Mouse (Mus musculus): ENCODE results near the gene Ccr3. TPM values are rescaled to one million over a fixed set of nuclear protein-coding genes. Genes with fewer than 3 reads are reported as not detected.
"Not testable (repeated sequence)": the region's sequence is repeated elsewhere in the genome, so short reads cannot be mapped to it uniquely, and the experiment has no call there.

Ccr3 gene
- not detected in 2 replicates for total RNA-seq (2012; rRNA removed)

DNA sequence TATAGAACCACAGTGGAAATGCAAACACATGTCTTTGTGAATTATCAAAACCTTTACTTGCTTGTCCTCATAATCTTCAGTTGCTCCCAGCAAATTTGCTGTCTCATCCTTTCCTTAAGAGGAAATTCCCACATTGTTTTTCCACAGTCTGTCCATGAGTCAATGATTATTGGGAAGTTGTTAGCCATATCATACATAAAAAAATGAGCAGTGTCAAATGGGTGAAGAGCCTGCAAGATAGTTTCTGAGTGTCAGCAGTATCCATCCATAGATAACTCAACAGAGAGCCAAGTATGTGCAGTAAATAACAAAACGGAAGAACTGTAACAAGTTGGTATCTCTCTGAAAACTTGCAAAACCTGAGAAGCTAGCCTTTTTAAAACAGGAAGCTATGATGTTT, at the start of gene Ccr3:
Ccr3 (plus strand) TSS at position 301 of the 400 bp plus-strand sequence.
- no peak within 1 kb of the TSS for H3K9ac ChIP-seq (ENCODE audit: insufficient read depth, low read depth, low read length, poor library complexity, severe bottlenecking)
- H3K4me1 ChIP-seq (ENCODE audit: control insufficient read depth in 2 of 2, insufficient read depth in 2 of 2, low read length in 2 of 2, poor library complexity in 1 of 2), result no peaks in the 10 kb centered on the region
- no peak within 1 kb of the TSS for H3K27ac ChIP-seq (ENCODE audit: insufficient read depth, low read depth, low read length, poor library complexity, severe bottlenecking)
- TF ChIP-seq ZNF384 (IDR thresholded peaks at IDR 0.05; ENCODE audit: low read depth, low read length), result no peak
- H3K9me3 ChIP-seq (ENCODE audit: control insufficient read depth, insufficient read depth, low read depth, low read length), result no peaks in the 10 kb centered on the region
- H3K4me3 ChIP-seq (ENCODE audit: insufficient read depth in 1 of 2, low read depth in 1 of 2, low read length in 2 of 2, poor library complexity in 1 of 2, severe bottlenecking in 1 of 2), result no peak within 1 kb of the TSS
- H3K36me3 ChIP-seq (ENCODE audit: control insufficient read depth, insufficient read depth, low read length, poor library complexity, severe bottlenecking), result no peaks in the 10 kb centered on the region
- DNase-seq (ENCODE audit: low read depth, low spot score), result no peak
- in situ Hi-C loops (cut with MboI; ENCODE audit: low sequenced_read_pairs in 2 of 2, unreplicated experiment in 2 of 2), result no loop called here

- TF ChIP-seq ZNF384 (IDR thresholded peaks at IDR 0.05; ENCODE audit: low read depth, low read length), result no peak
- no peak for TF ChIP-seq ZC3H11A (IDR thresholded peaks at IDR 0.05; ENCODE audit: borderline replicate concordance, low read depth, low read length)
- no peak for TF ChIP-seq CHD2 (IDR thresholded peaks at IDR 0.05; ENCODE audit: low read depth, low read length)
- TF ChIP-seq HCFC1 (IDR thresholded peaks at IDR 0.05; ENCODE audit: borderline replicate concordance, insufficient read depth, low read length), result no peak
- Histone ChIP-seq H3K9ac (ENCODE audit: insufficient read depth, low read depth, low read length, poor library complexity, severe bottlenecking) (no peak overlapping the region), H3K9me3 (ENCODE audit: control insufficient read depth, insufficient read depth, low read depth, low read length) (no peaks in the 10 kb centered on the region), H3K4me3 (ENCODE audit: insufficient read depth in 1 of 2, low read depth in 1 of 2, low read length in 2 of 2, poor library complexity in 1 of 2, severe bottlenecking in 1 of 2) (no peak overlapping the region), H3K4me1 (ENCODE audit: control insufficient read depth in 2 of 2, insufficient read depth in 2 of 2, low read length in 2 of 2, poor library complexity in 1 of 2) (no peaks in the 10 kb centered on the region), H3K36me3 (ENCODE audit: control insufficient read depth, insufficient read depth, low read length, poor library complexity, severe bottlenecking) (no peaks in the 10 kb centered on the region), H3K27ac (ENCODE audit: insufficient read depth, low read depth, low read length, poor library complexity, severe bottlenecking) (no peak overlapping the region)
- in situ Hi-C loops (cut with MboI; ENCODE audit: low sequenced_read_pairs in 2 of 2, unreplicated experiment in 2 of 2), result no loop called here
- DNase-seq (ENCODE audit: low read depth, low spot score), result no peak
Observed at GRCm38 (mm10) chr9:123975630-123976029, 46.1 kb upstream of the Ccr3 start.

GRCm38 (mm10) chr9:123976876-123977663, 44.7 kb upstream of the Ccr3 start:
- Histone ChIP-seq H3K4me3 (ENCODE audit: insufficient read depth in 1 of 2, low read depth in 1 of 2, low read length in 2 of 2, poor library complexity in 1 of 2, severe bottlenecking in 1 of 2) (no peak overlapping the region), H3K27ac (ENCODE audit: insufficient read depth, low read depth, low read length, poor library complexity, severe bottlenecking) (no peak overlapping the region), H3K4me1 (ENCODE audit: control insufficient read depth in 2 of 2, insufficient read depth in 2 of 2, low read length in 2 of 2, poor library complexity in 1 of 2) (no peaks in the 10 kb centered on the region), H3K9ac (ENCODE audit: insufficient read depth, low read depth, low read length, poor library complexity, severe bottlenecking) (no peak overlapping the region), H3K36me3 (ENCODE audit: control insufficient read depth, insufficient read depth, low read length, poor library complexity, severe bottlenecking) (no peaks in the 10 kb centered on the region), H3K9me3 (ENCODE audit: control insufficient read depth, insufficient read depth, low read depth, low read length) (no peaks in the 10 kb centered on the region)
- in situ Hi-C loops (cut with MboI; ENCODE audit: low sequenced_read_pairs in 2 of 2, unreplicated experiment in 2 of 2), result no loop called here
- no peak for DNase-seq (ENCODE audit: low read depth, low spot score)
- TF ChIP-seq MAFK (IDR thresholded peaks at IDR 0.05; ENCODE audit: insufficient read depth, low read depth, low read length) (no peak), CHD2 (IDR thresholded peaks at IDR 0.05; ENCODE audit: low read depth, low read length) (no peak), HCFC1 (IDR thresholded peaks at IDR 0.05; ENCODE audit: borderline replicate concordance, insufficient read depth, low read length) (no peak), ZNF384 (IDR thresholded peaks at IDR 0.05; ENCODE audit: low read depth, low read length) (no peak), ZC3H11A (IDR thresholded peaks at IDR 0.05; ENCODE audit: borderline replicate concordance, low read depth, low read length) (no peak)

DNA sequence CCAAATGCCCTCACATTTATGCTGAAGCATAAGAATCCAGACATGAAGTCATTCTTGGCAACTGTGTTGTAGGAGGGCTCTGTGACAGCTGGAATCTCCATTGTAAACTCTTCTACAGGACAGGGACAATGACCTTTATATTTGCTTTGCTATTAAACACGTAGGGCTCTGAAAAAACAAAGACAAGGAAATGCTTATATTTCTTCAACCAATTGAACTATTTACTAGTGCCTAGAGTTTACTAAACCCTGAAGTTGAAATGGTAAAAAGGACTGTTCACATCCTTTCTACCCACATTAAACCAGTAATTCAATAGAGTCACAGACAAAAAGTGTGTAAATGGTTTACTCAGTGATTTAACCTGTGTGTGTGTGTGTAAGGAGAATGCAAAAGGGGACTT, 43.5 kb upstream of the Ccr3 start, which contains the start of gene Ccr1l1:
Ccr1l1 (minus strand) TSS at position 101 of the 400 bp plus-strand sequence.
- in situ Hi-C loops (cut with MboI; ENCODE audit: low sequenced_read_pairs in 2 of 2, unreplicated experiment in 2 of 2), result no loop called here
- TF ChIP-seq ZC3H11A (IDR thresholded peaks at IDR 0.05; ENCODE audit: borderline replicate concordance, low read depth, low read length), result no peak

DNA sequence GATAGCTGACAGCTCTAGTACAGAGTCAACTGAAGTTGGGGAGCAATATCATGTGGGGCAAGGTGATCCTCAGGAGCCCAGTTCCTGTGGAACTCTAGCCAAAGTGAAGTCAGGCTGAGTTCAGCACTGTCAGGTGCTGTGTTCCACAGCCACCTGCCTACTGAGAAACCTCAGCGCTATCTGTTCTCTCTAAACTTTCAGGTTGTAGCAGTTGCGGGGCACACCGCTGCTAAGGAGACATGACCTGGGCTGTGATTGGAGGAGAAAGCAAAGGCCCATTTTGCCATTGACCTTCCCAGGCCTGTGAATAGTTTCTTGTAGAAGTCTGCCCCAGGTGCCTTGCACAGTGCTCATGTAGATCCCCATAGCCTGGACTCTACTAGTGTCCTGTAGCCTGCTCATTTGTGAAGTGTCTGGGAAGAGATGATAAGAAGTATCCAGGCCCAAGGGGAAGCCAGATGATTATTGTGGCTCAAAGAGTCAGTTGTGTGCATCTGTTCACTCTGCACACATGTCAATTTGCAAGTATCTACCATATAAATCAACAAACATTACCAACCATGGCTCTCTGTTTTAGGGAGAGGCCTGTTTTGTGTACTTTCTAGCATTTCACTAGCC, 40.8 kb upstream of the Ccr3 start:
- H3K27ac ChIP-seq (ENCODE audit: insufficient read depth, low read depth, low read length, poor library complexity, severe bottlenecking); H3K4me3 ChIP-seq (ENCODE audit: insufficient read depth in 1 of 2, low read depth in 1 of 2, low read length in 2 of 2, poor library complexity in 1 of 2, severe bottlenecking in 1 of 2); in situ Hi-C loops (cut with MboI; ENCODE audit: low sequenced_read_pairs in 2 of 2, unreplicated experiment in 2 of 2); H3K36me3 ChIP-seq (ENCODE audit: control insufficient read depth, insufficient read depth, low read length, poor library complexity, severe bottlenecking); H3K9ac ChIP-seq (ENCODE audit: insufficient read depth, low read depth, low read length, poor library complexity, severe bottlenecking); H3K9me3 ChIP-seq (ENCODE audit: control insufficient read depth, insufficient read depth, low read depth, low read length); DNase-seq (ENCODE audit: low read depth, low spot score); H3K4me1 ChIP-seq (ENCODE audit: control insufficient read depth in 2 of 2, insufficient read depth in 2 of 2, low read length in 2 of 2, poor library complexity in 1 of 2): not testable (repeated sequence)

More for the DNA sequence above, 43.5 kb upstream of the Ccr3 start, which contains the start of gene Ccr1l1:
- Histone ChIP-seq H3K9me3 (ENCODE audit: control insufficient read depth, insufficient read depth, low read depth, low read length) (no peaks in the 10 kb centered on the region), H3K4me1 (ENCODE audit: control insufficient read depth in 2 of 2, insufficient read depth in 2 of 2, low read length in 2 of 2, poor library complexity in 1 of 2) (no peaks in the 10 kb centered on the region), H3K27ac (ENCODE audit: insufficient read depth, low read depth, low read length, poor library complexity, severe bottlenecking) (no peak within 1 kb of the TSS), H3K4me3 (ENCODE audit: insufficient read depth in 1 of 2, low read depth in 1 of 2, low read length in 2 of 2, poor library complexity in 1 of 2, severe bottlenecking in 1 of 2) (no peak within 1 kb of the TSS), H3K9ac (ENCODE audit: insufficient read depth, low read depth, low read length, poor library complexity, severe bottlenecking) (no peak within 1 kb of the TSS), H3K36me3 (ENCODE audit: control insufficient read depth, insufficient read depth, low read length, poor library complexity, severe bottlenecking) (no peaks in the 10 kb centered on the region)
- DNase-seq (ENCODE audit: low read depth, low spot score), result no peak

Data from ES-E14 (cell line).